Mouse (Mus musculus): ENCODE measurements around the gene Fgf2. TPM values are rescaled to one million over a fixed set of nuclear protein-coding genes. Genes with fewer than 3 reads are reported as not detected.

Gene Fgf2
- polyA plus RNA-seq, 1 experiment from 2014 or later, result 1.3 TPM

- H3K4me3 ChIP-seq (replicated peaks; ENCODE audit: low read depth, low read length), result no peak overlapping the region
- H3K9me3 ChIP-seq (replicated peaks; ENCODE audit: low read length), result no peaks in the 10 kb centered on the region
- 77% methylated on average over 7 of the region's 7 CpGs for WGBS
- no peaks in the 10 kb centered on the region for H3K36me3 ChIP-seq (ENCODE audit: insufficient read depth, low read length)
- TF ChIP-seq CTCF (IDR thresholded peaks at IDR 0.05; ENCODE audit: low read depth), result no peak
- H3K9ac ChIP-seq (ENCODE audit: low read depth, low read length), result no peak overlapping the region
- no peak for ATAC-seq (replicated peaks; ENCODE audit: low FRiP score, low read depth)
- H3K4me1 ChIP-seq (replicated peaks; ENCODE audit: insufficient read depth, low read length), result no peaks in the 10 kb centered on the region
- no peaks in the 10 kb centered on the region for H3K27me3 ChIP-seq (ENCODE audit: insufficient read depth, low read length)
- no peak overlapping the region for H3K4me2 ChIP-seq (ENCODE audit: low read length)
- no peak overlapping the region for H3K27ac ChIP-seq
- no peak for DNase-seq (ENCODE audit: low spot score)
These were observed 50.7 kb downstream of the Fgf2 start for GRCm38 (mm10) chr3:37398661-37399395.

- ATAC-seq (replicated peaks; ENCODE audit: low FRiP score, low read depth) (no peak), DNase-seq (ENCODE audit: low spot score) (peak; percentile 25)
- Histone ChIP-seq H3K4me3 (replicated peaks; ENCODE audit: low read depth, low read length) (no peak overlapping the region), H3K9me3 (replicated peaks; ENCODE audit: low read length) (no peaks in the 10 kb centered on the region), H3K4me2 (ENCODE audit: low read length) (no peak overlapping the region), H3K9ac (ENCODE audit: low read depth, low read length) (no peak overlapping the region), H3K27ac (peak overlapping the region; percentile 44; the same call in 1 of the 2 replicates), H3K4me1 (replicated peaks; ENCODE audit: insufficient read depth, low read length) (no peaks in the 10 kb centered on the region), H3K36me3 (ENCODE audit: insufficient read depth, low read length) (no peaks in the 10 kb centered on the region), H3K27me3 (ENCODE audit: insufficient read depth, low read length) (no peaks in the 10 kb centered on the region)
- TF ChIP-seq CTCF (IDR thresholded peaks at IDR 0.05; ENCODE audit: low read depth), result no peak
- 66% methylated on average over 11 of the region's 11 CpGs for WGBS
These were observed 53.8 kb downstream of the Fgf2 start for GRCm38 (mm10) chr3:37401729-37402610.

GRCm38 (mm10) chr3:37407598-37407997 lies 59.5 kb downstream of the Fgf2 start:
- no peak for DNase-seq (ENCODE audit: low spot score)
- ATAC-seq (replicated peaks; ENCODE audit: low FRiP score, low read depth), result no peak
- H3K9ac ChIP-seq (ENCODE audit: low read depth, low read length), result no peak overlapping the region

GRCm38 (mm10) chr3:37413446-37413845 lies 65.3 kb downstream of the Fgf2 start:
- no peak for TF ChIP-seq CTCF (IDR thresholded peaks at IDR 0.05; ENCODE audit: low read depth)
- WGBS, result 80% methylated on average over 3 of the region's 3 CpGs

More at GRCm38 (mm10) chr3:37407598-37407997, 59.5 kb downstream of the Fgf2 start:
- TF ChIP-seq CTCF (IDR thresholded peaks at IDR 0.05; ENCODE audit: low read depth), result no peak
- no peak overlapping the region for H3K4me2 ChIP-seq (ENCODE audit: low read length)
- H3K27me3 ChIP-seq (ENCODE audit: insufficient read depth, low read length), result no peaks in the 10 kb centered on the region
- H3K36me3 ChIP-seq (ENCODE audit: insufficient read depth, low read length), result no peaks in the 10 kb centered on the region
- H3K9me3 ChIP-seq (replicated peaks; ENCODE audit: low read length), result no peaks in the 10 kb centered on the region
- H3K4me1 ChIP-seq (replicated peaks; ENCODE audit: insufficient read depth, low read length), result no peaks in the 10 kb centered on the region
- H3K4me3 ChIP-seq (replicated peaks; ENCODE audit: low read depth, low read length), result no peak overlapping the region
- H3K27ac ChIP-seq, result no peak overlapping the region

GRCm38 (mm10) chr3:37414413-37414960 lies 66.3 kb downstream of the Fgf2 start:
- Histone ChIP-seq H3K4me2 (ENCODE audit: low read length) (no peak overlapping the region), H3K4me1 (replicated peaks; ENCODE audit: insufficient read depth, low read length) (no peaks in the 10 kb centered on the region), H3K9ac (ENCODE audit: low read depth, low read length) (no peak overlapping the region), H3K27ac (no peak overlapping the region), H3K36me3 (ENCODE audit: insufficient read depth, low read length) (no peaks in the 10 kb centered on the region), H3K27me3 (ENCODE audit: insufficient read depth, low read length) (no peaks in the 10 kb centered on the region), H3K4me3 (replicated peaks; ENCODE audit: low read depth, low read length) (no peak overlapping the region), H3K9me3 (replicated peaks; ENCODE audit: low read length) (no peaks in the 10 kb centered on the region)
- 52% methylated on average over 14 of the region's 14 CpGs for WGBS
- ATAC-seq (replicated peaks; ENCODE audit: low FRiP score, low read depth), result no peak
- DNase-seq (ENCODE audit: low spot score), result peak; percentile 93
- peak; percentile 88 for TF ChIP-seq CTCF (IDR thresholded peaks at IDR 0.05; ENCODE audit: low read depth)

More at GRCm38 (mm10) chr3:37413446-37413845, 65.3 kb downstream of the Fgf2 start:
- Histone ChIP-seq H3K36me3 (ENCODE audit: insufficient read depth, low read length) (no peaks in the 10 kb centered on the region), H3K4me1 (replicated peaks; ENCODE audit: insufficient read depth, low read length) (no peaks in the 10 kb centered on the region), H3K27me3 (ENCODE audit: insufficient read depth, low read length) (no peaks in the 10 kb centered on the region), H3K4me3 (replicated peaks; ENCODE audit: low read depth, low read length) (no peak overlapping the region), H3K27ac (no peak overlapping the region), H3K9me3 (replicated peaks; ENCODE audit: low read length) (no peaks in the 10 kb centered on the region), H3K4me2 (ENCODE audit: low read length) (no peak overlapping the region), H3K9ac (ENCODE audit: low read depth, low read length) (no peak overlapping the region)
- ATAC-seq (replicated peaks; ENCODE audit: low FRiP score, low read depth) (no peak), DNase-seq (ENCODE audit: low spot score) (no peak)

GRCm38 (mm10) chr3:37418341-37418740 lies 70.2 kb downstream of the Fgf2 start:
- ATAC-seq (replicated peaks; ENCODE audit: low FRiP score, low read depth), result no peak
- Histone ChIP-seq H3K27me3 (ENCODE audit: insufficient read depth, low read length) (no peaks in the 10 kb centered on the region), H3K9me3 (replicated peaks; ENCODE audit: low read length) (no peaks in the 10 kb centered on the region), H3K4me1 (replicated peaks; ENCODE audit: insufficient read depth, low read length) (peaks cover 3% of the 10 kb centered on the region; the same call in 1 of the 2 replicates), H3K36me3 (ENCODE audit: insufficient read depth, low read length) (no peaks in the 10 kb centered on the region), H3K9ac (ENCODE audit: low read depth, low read length) (peak overlapping the region; percentile 80; the same call in 1 of the 2 replicates), H3K4me3 (replicated peaks; ENCODE audit: low read depth, low read length) (peak overlapping the region; percentile 80; the same call in 1 of the 2 replicates), H3K4me2 (ENCODE audit: low read length) (peak overlapping the region; percentile 79), H3K27ac (peak overlapping the region; percentile 93; the same call in 1 of the 2 replicates)
- 68% methylated on average over 5 of the region's 5 CpGs for WGBS
- no peak for TF ChIP-seq CTCF (IDR thresholded peaks at IDR 0.05; ENCODE audit: low read depth)
- no peak for DNase-seq (ENCODE audit: low spot score)

All from kidney, postnatal 0 days (tissue).